Comparison of ENCODE assay signal across 8 mouse cellular contexts in genomic region chr2:73509248-73510024, GRCm38 (mm10). TPM values are rescaled to one million over a fixed set of nuclear protein-coding genes. Genes with fewer than 3 reads are reported as not detected.
DNase-seq lines count a peak whose midpoint lies in the region; ATAC-seq and TF ChIP-seq lines count a peak whose summit lies in the region.
"Had no signal": no experiment of that assay in that cellular context is flagged by ENCODE, and none has a peak within 500 bp of the region (broad histone marks: within the 10 kb centered on the region; RNA-seq: fewer than 3 reads in every experiment).

No protein-coding gene starts in this region.

- no peak overlapping the region for H3K9ac ChIP-seq in intestine, embryonic 16.5 days (ENCODE audit: low read depth, low read length)
- H3K9ac ChIP-seq in lung, postnatal 0 days (replicated peaks; ENCODE audit: low read depth): no peak overlapping the region; the same call in 1 of the 2 replicates
- H3K9ac ChIP-seq: midbrain, embryonic 12.5 days had no signal

- H3K4me2 ChIP-seq in intestine, embryonic 16.5 days (ENCODE audit: low read depth, low read length): no peak overlapping the region
- H3K4me2 ChIP-seq in lung, postnatal 0 days (replicated peaks; ENCODE audit: low read depth, low read length): peak overlapping the region; percentile 36
- H3K4me2 ChIP-seq: midbrain, embryonic 12.5 days had no signal

- ATAC-seq in intestine, embryonic 16.5 days: no peak
- ATAC-seq in lung, postnatal 0 days: peak; percentile 83

- 61% methylated on average over 15 of the region's 15 CpGs for WGBS in intestine, embryonic 16.5 days
- 30% methylated on average over 15 of the region's 15 CpGs for WGBS in lung, postnatal 0 days

- peak overlapping the region; percentile 43 for H3K27ac ChIP-seq in bone marrow macrophage, adult 2 months (ENCODE audit: insufficient read depth, low read depth, low read length)
- peak overlapping the region; percentile 41; the same call in 1 of the 2 replicates for H3K27ac ChIP-seq in intestine, embryonic 16.5 days (ENCODE audit: low read length)
- peak overlapping the region; percentile 85 for H3K27ac ChIP-seq in lung, postnatal 0 days (ENCODE audit: low read length)
- H3K27ac ChIP-seq: midbrain, embryonic 12.5 days had no signal

- no peaks in the 10 kb centered on the region for H3K36me3 ChIP-seq in intestine, embryonic 16.5 days (ENCODE audit: control insufficient read depth, insufficient read depth, low read length)
- no peaks in the 10 kb centered on the region for H3K36me3 ChIP-seq in lung, postnatal 0 days (ENCODE audit: insufficient read depth, low read length)
- H3K36me3 ChIP-seq: midbrain, embryonic 12.5 days had no signal

- no peaks in the 10 kb centered on the region for H3K27me3 ChIP-seq in intestine, embryonic 16.5 days (replicated peaks; ENCODE audit: control insufficient read depth, insufficient read depth, low read length)
- no peaks in the 10 kb centered on the region for H3K27me3 ChIP-seq in lung, postnatal 0 days (replicated peaks; ENCODE audit: insufficient read depth, low read length)
- H3K27me3 ChIP-seq: midbrain, embryonic 12.5 days had no signal

- peaks cover 44% of the 10 kb centered on the region for H3K4me1 ChIP-seq in bone marrow macrophage, adult 2 months (ENCODE audit: control insufficient read depth, insufficient read depth, low read length)
- peaks cover 30% of the 10 kb centered on the region for H3K4me1 ChIP-seq in intestine, embryonic 16.5 days (ENCODE audit: control insufficient read depth, insufficient read depth, low read length)
- H3K4me1 ChIP-seq in lung, postnatal 0 days (ENCODE audit: insufficient read depth, low read depth, low read length): peaks cover 17% of the 10 kb centered on the region
- H3K4me1 ChIP-seq: midbrain, embryonic 12.5 days had no signal

- TF ChIP-seq CTCF in bone marrow macrophage, adult 2 months (IDR thresholded peaks at IDR 0.05; ENCODE audit: low read depth, low read length): no peak
- no peak for TF ChIP-seq CTCF in lung, postnatal 0 days (IDR thresholded peaks at IDR 0.05)

- peak; percentile 77 for DNase-seq in forelimb bud, embryonic 11.5 days (ENCODE audit: low read depth, low spot score)
- peak; percentile 88 for DNase-seq in lung, postnatal 0 days (ENCODE audit: low spot score)
- DNase-seq in natural killer cell, adult 2 months (ENCODE audit: low spot score in 2 of 2): no peak
- no peak for DNase-seq in thymus, postnatal 0 days (ENCODE audit: low spot score)
- no peak for DNase-seq in urinary bladder, adult 2 months (ENCODE audit: low spot score)

- no peaks in the 10 kb centered on the region for H3K9me3 ChIP-seq in intestine, embryonic 16.5 days (ENCODE audit: control insufficient read depth, low read length)
- no peaks in the 10 kb centered on the region for H3K9me3 ChIP-seq in lung, postnatal 0 days (ENCODE audit: low read length)
- H3K9me3 ChIP-seq: midbrain, embryonic 12.5 days had no signal

- peak overlapping the region; percentile 3; the same call in 1 of the 2 replicates for H3K4me3 ChIP-seq in bone marrow macrophage, adult 2 months (ENCODE audit: insufficient read depth, low read length)
- no peak overlapping the region for H3K4me3 ChIP-seq in intestine, embryonic 16.5 days (ENCODE audit: low read length)
- no peak overlapping the region for H3K4me3 ChIP-seq in lung, postnatal 0 days (ENCODE audit: low read depth, low read length)
- H3K4me3 ChIP-seq: midbrain, embryonic 12.5 days had no signal

- no peak for TF ChIP-seq POLR2A in bone marrow macrophage, adult 2 months (IDR thresholded peaks at IDR 0.05; ENCODE audit: borderline replicate concordance, low read depth, low read length)

- TF ChIP-seq EP300 in lung, postnatal 0 days (IDR thresholded peaks at IDR 0.05): no peak; the same call in 1 of the 2 replicates

RNA-seq across cellular contexts. Expression of gene Wipf1, which starts 20.1 kb away (rescaled TPM):
- polyA plus RNA-seq in bone marrow macrophage, adult 2 months (2012; ENCODE audit: insufficient read depth, insufficient read length, missing spikeins): 114 and 143 TPM in 2 replicates
- polyA plus RNA-seq in intestine, embryonic 16.5 days (2015; fragmentation: Nextera tagmentation; extraction: Ambion mirVana): 9.0 and 10.7 TPM in 2 replicates
- 9.5 and 9.6 TPM in 2 replicates for polyA plus RNA-seq in lung, postnatal 0 days (2015; fragmentation: Nextera tagmentation; extraction: Ambion mirVana)
- polyA plus RNA-seq in thymus, postnatal 0 days (2015; fragmentation: Nextera tagmentation; extraction: Ambion mirVana): 22.2 and 25.1 TPM in 2 replicates
- polyA plus RNA-seq in urinary bladder, adult 2 months (2012; rRNA removed): 10.2 and 17.4 TPM in 2 replicates

Comparison
In these comparisons a context has a peak if more than half of its experiments do, and no peak if none do; other contexts are left out.
1. DNase-seq: peak in forelimb bud, embryonic 11.5 days (single experiment) and lung, postnatal 0 days (single experiment); none in natural killer cell, adult 2 months (0 of 2), thymus, postnatal 0 days (single experiment) and urinary bladder, adult 2 months (single experiment).
2. Peak in every context shown above with its lines, with median percentiles within 50 percentile points of each other: H3K27ac ChIP-seq.